Mouse (Mus musculus) liver, postnatal 0 days (tissue): ENCODE results near the gene Slc6a2.

ENCODE experiments used
- CTCF ChIP-seq: sonication (generic); IDR thresholded peaks from 2 replicates; pipeline ENCODE4 v1.5.1; 2016; ENCODE audit warnings: antibody characterized with exemption, low read depth
- EP300 ChIP-seq: IDR thresholded peaks from 2 replicates; pipeline ENCODE4 v1.6.1; 2016; ENCODE audit warnings: antibody characterized with exemption, low read depth, mild to moderate bottlenecking

- no peak for TF ChIP-seq CTCF
- TF ChIP-seq EP300 = no peak
These were observed 38.1 kb upstream of the Slc6a2 start for GRCm38 (mm10) chr8:92921768-92922167.
